Mouse (Mus musculus) pancreas, adult 10 weeks (tissue): ENCODE measurements around the gene Olfr883. TPM values are rescaled to one million over a fixed set of nuclear protein-coding genes. Genes with fewer than 3 reads are reported as not detected.

ENCODE experiments used
- polyA plus RNA-seq: library from polyadenylated mRNA; stranded (reverse); fragments of 350-450 nt; fragmentation: Illumina TruSeq; extraction: RNeasy Lipid Tissue Mini Kit (QIAGEN cat#74804); gene quantifications from one replicate; pipeline ENCODE4 v1.2.3, GENCODE M21; 2015; ENCODE audit warnings: low read depth, low replicate concordance; ENCODE audit not compliant: insufficient read depth

Olfr883 gene
- polyA plus RNA-seq = not detected

DNA sequence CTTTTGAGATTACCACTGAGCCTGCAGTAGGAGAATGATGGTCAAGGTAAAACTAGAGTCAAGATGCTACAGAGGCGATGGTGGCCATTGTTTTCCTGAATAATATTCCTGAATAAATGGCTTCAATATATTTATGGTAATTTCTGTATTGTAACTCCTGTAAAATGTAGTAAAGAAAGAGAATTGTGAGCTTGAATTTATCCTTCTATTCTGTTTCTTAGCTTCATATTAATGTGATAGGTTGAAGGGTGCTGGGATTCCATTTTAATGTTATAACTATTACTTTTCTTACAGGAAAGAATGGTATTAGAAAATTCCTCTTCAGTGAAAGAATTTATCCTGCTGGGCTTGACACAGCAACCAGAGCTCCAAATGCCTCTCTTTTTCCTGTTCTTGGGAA lies at the start of gene Olfr883:
Olfr883 (plus strand) TSS at position 301 of the 400 bp plus-strand sequence.

DNA sequence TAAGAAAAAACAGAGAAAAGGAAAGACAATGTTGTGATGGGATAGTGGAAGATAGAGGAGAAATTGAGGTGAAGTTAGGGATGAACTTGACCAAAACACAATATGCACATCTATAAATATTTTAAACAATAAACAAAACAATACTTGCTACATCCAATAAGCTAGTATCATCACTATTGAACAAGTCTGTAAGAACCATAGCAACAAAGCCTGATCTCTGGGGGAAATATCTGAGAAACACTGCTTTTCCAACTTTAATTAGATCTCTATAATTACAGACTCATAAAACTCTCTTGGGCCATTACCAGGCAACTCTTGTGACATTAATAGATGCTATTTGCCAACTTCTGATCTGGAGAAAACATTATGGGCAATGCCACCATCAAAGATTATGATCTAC lies 34.1 kb upstream of the Olfr883 start, which contains the start of gene Olfr881:
Olfr881 (plus strand) TSS at position 301 of the 400 bp plus-strand sequence.

GRCm38 (mm10) chr9:38046255-38046654 lies 20.6 kb downstream of the Olfr883 start, which contains the start of gene Olfr884:
Gene Olfr884 (plus strand): TSS chr9:38046555.

GRCm38 (mm10) chr9:38061022-38061421 lies 35.4 kb downstream of the Olfr883 start, which contains the start of gene Olfr885:
Gene Olfr885 (plus strand): TSS chr9:38061322.

Other genes starting within 250 kb of the Olfr883 start
- not detected for gene Olfr876, start 222.8 kb upstream of the Olfr883 start, polyA plus RNA-seq
- gene Olfr877, start 171.5 kb upstream of the Olfr883 start, polyA plus RNA-seq = not detected
- not detected for gene Olfr145, start 129.1 kb upstream of the Olfr883 start, polyA plus RNA-seq
- not detected for gene Olfr878, start 108.0 kb upstream of the Olfr883 start, polyA plus RNA-seq
- gene Olfr881, start 34.0 kb upstream of the Olfr883 start, polyA plus RNA-seq = not detected
- gene Olfr884, start 20.7 kb downstream of the Olfr883 start, polyA plus RNA-seq = not detected
- gene Olfr885, start 35.5 kb downstream of the Olfr883 start, polyA plus RNA-seq = not detected
- not detected for gene Olfr887, start 58.3 kb downstream of the Olfr883 start, polyA plus RNA-seq
- not detected for gene Olfr888, start 82.3 kb downstream of the Olfr883 start, polyA plus RNA-seq
- gene Olfr889, start 89.4 kb downstream of the Olfr883 start, polyA plus RNA-seq = not detected
- gene Olfr890, start 116.7 kb downstream of the Olfr883 start, polyA plus RNA-seq = not detected
- not detected for gene Olfr891, start 155.0 kb downstream of the Olfr883 start, polyA plus RNA-seq
- gene Olfr893, start 182.6 kb downstream of the Olfr883 start, polyA plus RNA-seq = not detected
- not detected for gene Olfr894, start 192.2 kb downstream of the Olfr883 start, polyA plus RNA-seq
- not detected for gene Olfr143, start 227.0 kb downstream of the Olfr883 start, polyA plus RNA-seq
- gene Olfr895, start 242.0 kb downstream of the Olfr883 start, polyA plus RNA-seq = not detected